Mouse (Mus musculus) cerebellum, adult 2 months (tissue): Measurements from ENCODE around the gene Dock1.

Experiments
- CTCF ChIP-seq: fragments of 200-500 bp; IDR thresholded peaks from 2 replicates; pipeline ENCODE4 v1.5.1; 2011; ENCODE audit warnings: low read depth, mild to moderate bottlenecking, control low read depth, low read length, moderate library complexity, borderline replicate concordance; ENCODE audit not compliant: insufficient read depth
- POLR2A ChIP-seq: fragments of 200-500 bp; IDR thresholded peaks from 2 replicates; pipeline ENCODE4 v1.6.1; 2011; ENCODE audit warnings: low read length, control low read depth, borderline replicate concordance; ENCODE audit not compliant: insufficient read depth

- TF ChIP-seq CTCF (no peak), POLR2A (no peak)
Measured at GRCm38 (mm10) chr7:134751496-134751895, 81.0 kb downstream of the Dock1 start.
